Mouse (Mus musculus) heart, adult 2 months (tissue): ENCODE measurements around the gene Snrk.

Experiments used
- CTCF ChIP-seq: fragments of 200-600 bp; IDR thresholded peaks from 2 replicates; pipeline ENCODE4 v1.8.1; 2022; ENCODE audit warnings: antibody characterized with exemption, mild to moderate bottlenecking, moderate library complexity
- EP300 ChIP-seq: fragments of 200-500 bp; IDR thresholded peaks from 2 replicates; pipeline ENCODE4 v1.6.1; 2011; ENCODE audit warnings: low read depth, low read length, control low read depth; ENCODE audit not compliant: insufficient read depth
- POLR2A ChIP-seq: fragments of 200-500 bp; IDR thresholded peaks from 2 replicates; pipeline ENCODE4 v1.6.1; 2011; ENCODE audit warnings: mild to moderate bottlenecking, low read depth, low read length, control low read depth; ENCODE audit not compliant: insufficient read depth

DNA sequence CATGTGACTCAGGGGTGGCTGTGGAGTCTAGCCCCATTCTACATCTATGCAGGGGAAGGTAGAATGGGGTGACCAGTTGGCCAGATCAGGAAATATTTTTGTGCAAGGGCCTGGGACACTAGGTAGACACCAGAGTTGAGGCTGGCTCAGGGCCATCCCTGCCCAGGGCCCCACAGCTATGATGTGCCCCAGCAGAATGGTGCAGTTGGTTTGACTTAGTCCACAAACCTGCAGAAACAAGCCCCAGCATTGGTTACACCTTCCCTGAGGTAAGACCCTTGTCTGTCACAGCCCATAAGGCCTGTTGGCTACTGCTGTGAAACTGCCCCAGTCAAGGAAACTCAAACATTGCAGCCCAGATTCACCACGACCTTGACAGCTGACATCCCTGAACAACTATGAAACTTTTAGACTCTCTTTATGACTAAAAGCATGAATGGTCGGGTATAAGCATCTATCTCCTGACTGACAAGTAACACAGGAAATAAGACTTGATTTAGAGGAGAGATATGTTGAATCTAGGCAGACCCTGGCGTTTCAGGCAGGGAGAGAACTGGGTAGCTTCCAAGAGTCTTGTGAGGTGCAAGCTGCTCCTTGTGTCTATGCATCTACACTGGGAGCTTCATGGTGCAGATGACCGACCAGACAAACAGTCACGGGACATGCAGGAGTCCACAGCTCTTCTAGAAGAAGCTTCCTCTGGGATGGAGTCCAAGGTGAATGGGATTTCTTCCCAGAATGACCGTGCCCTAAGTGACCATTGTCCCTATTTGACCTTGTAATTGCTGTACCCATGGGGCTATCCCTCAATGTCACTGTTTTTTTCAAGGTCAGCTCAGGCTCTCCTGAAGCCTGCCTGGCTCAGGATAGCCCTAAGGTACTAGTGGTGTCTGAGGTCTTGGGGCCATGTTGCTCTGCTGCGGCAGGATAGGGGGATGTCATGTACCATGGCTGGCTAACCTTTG is 60.5 kb downstream of the Snrk start:
- TF ChIP-seq CTCF (no peak), POLR2A (0 out of 2 replicates have a peak, but pooled peaks have one; percentile 25), EP300 (0 out of 2 replicates have a peak, but pooled peaks have one; percentile 25)
